Mouse (Mus musculus) E14TG2a.4 (cell line): ENCODE results near the gene Fndc7.

Experiments
- H3K27me3 ChIP-seq: 2 replicates; pipeline ENCODE4 v1.6.1; 2014; ENCODE audit warnings: low read length, control low read depth; ENCODE audit not compliant: insufficient read depth
- H3K36me3 ChIP-seq: 2 replicates; pipeline ENCODE4 v1.6.1; 2014; ENCODE audit warnings: low read length, control low read depth; ENCODE audit not compliant: insufficient read depth
- H3K4me1 ChIP-seq: replicated peaks from 2 replicates; pipeline ENCODE4 v1.6.1; 2014; ENCODE audit warnings: low read depth, low read length, control low read depth
- H3K4me3 ChIP-seq: replicated peaks from 2 replicates; pipeline ENCODE4 v1.5.1; 2014; ENCODE audit warnings: mild to moderate bottlenecking, low read length
- H3K9me3 ChIP-seq: 2 replicates; pipeline ENCODE4 v1.6.1; 2014; ENCODE audit warnings: low read length, control low read depth
- CTCF ChIP-seq: conservative IDR thresholded peaks from 2 replicates; pipeline ENCODE4 v1.5.1; 2014; ENCODE audit warnings: low read length
- NANOG ChIP-seq: IDR thresholded peaks from 2 replicates; pipeline ENCODE4 v1.6.1; 2014; ENCODE audit warnings: borderline replicate concordance, low read length, mixed read lengths
- POU5F1 ChIP-seq: IDR thresholded peaks from 2 replicates; pipeline ENCODE4 v1.6.1; 2014; ENCODE audit warnings: low read length, borderline replicate concordance

Fndc7 gene

DNA sequence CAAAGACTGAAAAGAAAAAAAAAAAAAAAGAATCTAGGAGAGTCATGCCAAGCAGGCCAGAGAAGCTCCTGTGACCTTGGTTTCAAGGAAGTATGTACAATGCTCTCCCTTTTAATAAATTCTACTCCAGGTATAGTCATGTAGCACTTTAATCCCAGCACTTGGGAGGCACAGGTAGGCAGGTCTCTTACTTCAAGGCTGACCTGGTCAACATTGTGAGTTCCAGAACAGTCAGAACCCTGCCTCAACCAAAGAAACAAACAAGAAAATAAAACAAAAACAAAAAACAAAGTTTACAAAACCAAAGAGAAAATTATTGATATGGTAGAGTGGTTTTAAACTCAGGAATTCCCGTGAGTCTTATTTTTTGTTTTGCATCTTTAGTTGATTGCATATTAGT, at the start of gene Fndc7:
Fndc7 (minus strand) TSS at position 101 of the 400 bp plus-strand sequence.
- Histone ChIP-seq H3K27me3 (no peaks in the 10 kb centered on the region), H3K36me3 (no peaks in the 10 kb centered on the region), H3K4me3 (no peak within 1 kb of the TSS), H3K4me1 (peaks cover 22% of the 10 kb centered on the region), H3K9me3 (no peaks in the 10 kb centered on the region)
- TF ChIP-seq NANOG (no peak), POU5F1 (no peak), CTCF (no peak)

DNA sequence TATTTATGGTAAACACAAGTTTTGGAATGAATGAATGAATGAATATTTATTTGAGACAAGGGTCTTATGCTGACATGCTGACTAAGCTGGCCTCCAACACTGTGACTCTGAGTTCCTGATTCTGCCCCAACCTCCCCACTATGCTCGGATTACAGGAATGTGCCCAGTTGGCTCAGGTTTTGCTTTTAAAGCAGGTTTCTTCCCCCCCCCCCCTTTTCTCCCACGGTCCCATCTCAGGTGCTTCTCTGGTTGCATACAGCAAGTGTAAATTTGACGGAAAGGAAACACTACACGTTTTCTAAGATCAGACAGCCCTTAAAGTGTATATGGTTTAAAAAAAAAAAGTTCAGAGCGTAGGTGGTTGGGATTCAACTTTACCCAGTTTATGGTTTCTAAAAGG, 49.8 kb upstream of the Fndc7 start, which contains the start of gene Henmt1:
Henmt1 (plus strand) TSS at position 301 of the 400 bp plus-strand sequence.
- Histone ChIP-seq H3K4me3 (peak within 1 kb of the TSS; percentile 73), H3K36me3 (no peaks in the 10 kb centered on the region), H3K27me3 (peaks cover 38% of the 10 kb centered on the region), H3K9me3 (peaks cover 28% of the 10 kb centered on the region), H3K4me1 (no peaks in the 10 kb centered on the region)
- TF ChIP-seq CTCF (no peak), POU5F1 (no peak), NANOG (no peak)

DNA sequence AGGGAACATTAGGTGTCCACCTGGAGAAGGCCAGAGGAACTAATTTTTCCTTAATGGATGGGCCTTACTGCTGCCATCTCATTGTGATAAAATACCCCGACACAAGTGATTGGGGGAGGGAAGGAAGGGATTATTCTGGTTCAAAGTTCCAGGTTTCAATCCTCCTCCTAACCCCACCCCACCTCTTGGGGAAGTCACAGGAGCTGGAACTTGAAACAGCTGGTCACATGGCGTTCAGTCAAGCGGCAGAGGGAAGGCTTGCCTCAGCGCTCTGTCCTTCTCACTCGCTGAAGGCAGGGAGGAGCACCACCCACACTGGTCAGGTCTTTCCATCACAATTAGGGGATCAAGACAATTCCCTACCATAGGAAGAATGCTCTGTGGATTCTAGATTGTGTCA, 48.9 kb upstream of the Fndc7 start:
- no peak for TF ChIP-seq POU5F1
- TF ChIP-seq CTCF, result no peak
- no peak for TF ChIP-seq NANOG
- peaks cover 28% of the 10 kb centered on the region for H3K9me3 ChIP-seq
- H3K4me1 ChIP-seq, result no peaks in the 10 kb centered on the region
- peaks cover 38% of the 10 kb centered on the region for H3K27me3 ChIP-seq
- no peaks in the 10 kb centered on the region for H3K36me3 ChIP-seq
- H3K4me3 ChIP-seq, result no peak overlapping the region

DNA sequence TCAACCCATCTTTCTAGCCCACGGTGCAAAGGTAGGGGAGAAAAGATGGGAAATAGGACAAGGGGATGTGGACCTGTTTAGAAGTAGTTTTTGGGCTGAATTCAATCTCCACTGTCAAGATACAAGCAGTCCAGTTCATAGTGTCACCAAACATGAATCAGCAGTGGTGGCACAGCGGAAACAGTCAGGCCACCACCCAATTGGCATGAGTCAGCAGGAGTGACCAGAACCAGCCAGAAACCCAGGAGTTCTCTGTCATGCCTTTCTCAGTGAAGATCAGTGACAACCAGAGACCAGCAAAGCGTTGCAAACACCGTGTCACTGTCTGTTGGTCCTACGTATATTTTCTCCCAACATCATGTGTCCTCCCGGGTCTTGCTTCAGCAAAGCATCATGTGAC, 43.7 kb upstream of the Fndc7 start:
- H3K27me3 ChIP-seq, result peaks cover 2% of the 10 kb centered on the region
- TF ChIP-seq POU5F1, result no peak
- TF ChIP-seq CTCF, result no peak
- H3K36me3 ChIP-seq, result no peaks in the 10 kb centered on the region
- H3K4me3 ChIP-seq, result no peak overlapping the region
- H3K9me3 ChIP-seq, result peaks cover 9% of the 10 kb centered on the region
- H3K4me1 ChIP-seq, result no peaks in the 10 kb centered on the region

DNA sequence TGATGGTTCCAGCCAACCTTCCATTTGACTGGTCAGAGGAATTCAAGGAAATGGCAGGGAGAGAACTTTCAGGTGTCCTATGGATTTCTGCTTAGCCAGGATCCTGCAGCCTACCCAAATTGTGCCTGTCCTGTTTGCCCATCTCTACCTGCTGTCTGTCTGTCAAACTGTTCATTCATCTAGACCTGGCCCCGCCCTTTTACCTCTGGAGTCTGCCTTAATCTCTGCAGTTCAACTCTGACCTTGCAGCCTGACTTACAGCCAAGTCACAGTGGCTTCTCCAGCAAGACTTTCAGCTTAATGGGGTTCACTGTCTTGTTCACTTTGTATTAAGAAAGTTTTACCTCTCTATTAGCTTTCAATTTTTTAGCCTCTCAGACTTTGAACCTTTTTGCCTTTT, 36.5 kb upstream of the Fndc7 start:
- Histone ChIP-seq H3K4me1 (peaks cover 4% of the 10 kb centered on the region), H3K36me3 (no peaks in the 10 kb centered on the region), H3K4me3 (no peak overlapping the region), H3K27me3 (no peaks in the 10 kb centered on the region; the same call in 1 of the 2 replicates), H3K9me3 (no peaks in the 10 kb centered on the region)
- TF ChIP-seq POU5F1, result no peak
- no peak for TF ChIP-seq NANOG
- no peak for TF ChIP-seq CTCF

DNA sequence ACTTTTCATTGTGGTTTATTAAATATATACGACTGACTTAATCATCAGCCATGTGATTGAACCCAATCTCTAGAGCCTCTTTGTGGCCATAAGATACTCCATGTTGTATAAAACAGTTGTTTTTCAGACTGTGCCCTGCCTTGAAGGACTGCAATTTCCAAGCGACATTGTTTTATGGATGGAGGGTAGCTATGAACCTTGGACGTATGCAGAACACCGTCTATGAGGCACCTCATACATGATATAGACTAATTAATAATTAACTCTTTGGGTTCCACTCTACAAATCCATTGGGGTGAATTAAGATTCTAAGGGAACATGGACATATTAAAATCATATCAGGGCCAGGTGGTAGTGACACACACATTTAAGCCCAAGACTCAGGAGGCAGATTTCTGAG, 35.9 kb upstream of the Fndc7 start:
- Histone ChIP-seq H3K4me1 (peaks cover 4% of the 10 kb centered on the region), H3K36me3 (no peaks in the 10 kb centered on the region), H3K9me3 (no peaks in the 10 kb centered on the region), H3K27me3 (no peaks in the 10 kb centered on the region), H3K4me3 (no peak overlapping the region)
- TF ChIP-seq NANOG (no peak), POU5F1 (no peak), CTCF (no peak)

DNA sequence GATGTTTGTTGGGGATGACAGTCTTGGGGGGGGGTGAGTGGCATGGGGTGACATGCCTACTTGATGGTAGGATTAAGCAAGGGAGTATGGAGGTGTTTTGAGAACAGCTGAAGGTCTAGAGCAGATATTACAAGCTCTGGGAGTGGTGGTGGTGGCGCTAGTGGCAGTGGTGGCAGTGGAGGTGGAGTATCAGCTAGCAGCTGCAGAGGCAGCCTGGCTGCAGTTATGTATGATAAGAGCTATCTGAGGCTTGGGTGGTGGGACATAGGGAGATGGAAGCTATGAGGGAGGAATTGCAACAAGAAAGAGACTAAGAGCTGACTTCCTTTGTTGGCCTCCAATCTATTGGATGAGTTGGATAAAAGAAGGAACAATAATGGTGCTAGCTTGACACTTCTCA, 32.0 kb upstream of the Fndc7 start:
- Histone ChIP-seq H3K4me3 (no peak overlapping the region), H3K27me3 (0 out of 2 replicates have a peak, but pooled peaks cover 2% of the 10 kb centered on the region), H3K4me1 (peaks cover 6% of the 10 kb centered on the region), H3K36me3 (no peaks in the 10 kb centered on the region), H3K9me3 (no peaks in the 10 kb centered on the region)
- TF ChIP-seq CTCF, result no peak
- no peak for TF ChIP-seq NANOG
- TF ChIP-seq POU5F1, result no peak

DNA sequence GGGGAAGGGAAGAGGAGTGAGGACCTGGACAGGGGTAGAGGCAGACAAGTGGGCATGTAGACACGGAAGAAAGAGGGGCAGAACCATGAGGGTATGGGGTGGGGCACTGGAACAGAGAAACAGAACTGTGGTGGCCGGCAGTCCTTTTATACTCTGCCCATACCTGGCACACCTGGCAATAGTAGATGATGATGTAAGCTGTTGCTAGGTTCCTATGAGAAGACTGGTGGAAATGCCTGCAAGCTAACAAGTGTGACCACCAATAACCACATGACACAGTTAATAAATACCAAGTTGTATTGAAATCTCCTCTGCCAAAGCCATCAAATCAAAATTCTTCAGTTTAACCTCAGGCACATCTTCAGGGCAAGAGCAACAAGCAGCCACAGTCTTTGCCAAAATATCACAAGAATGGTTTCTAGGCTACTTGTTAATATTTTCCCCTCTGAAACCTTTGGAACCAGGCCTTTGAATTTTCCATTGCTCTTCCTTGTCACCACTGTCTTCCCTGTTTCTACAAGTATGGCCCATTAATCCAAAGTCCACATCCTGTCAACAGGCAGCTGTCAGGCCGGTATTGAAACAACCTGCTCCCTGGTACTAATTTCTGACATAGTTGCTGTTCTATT, 30.7 kb upstream of the Fndc7 start:
- Histone ChIP-seq H3K9me3 (no peaks in the 10 kb centered on the region), H3K27me3 (0 out of 2 replicates have a peak, but pooled peaks cover 2% of the 10 kb centered on the region)
- TF ChIP-seq CTCF (no peak), POU5F1 (no peak), NANOG (no peak)

DNA sequence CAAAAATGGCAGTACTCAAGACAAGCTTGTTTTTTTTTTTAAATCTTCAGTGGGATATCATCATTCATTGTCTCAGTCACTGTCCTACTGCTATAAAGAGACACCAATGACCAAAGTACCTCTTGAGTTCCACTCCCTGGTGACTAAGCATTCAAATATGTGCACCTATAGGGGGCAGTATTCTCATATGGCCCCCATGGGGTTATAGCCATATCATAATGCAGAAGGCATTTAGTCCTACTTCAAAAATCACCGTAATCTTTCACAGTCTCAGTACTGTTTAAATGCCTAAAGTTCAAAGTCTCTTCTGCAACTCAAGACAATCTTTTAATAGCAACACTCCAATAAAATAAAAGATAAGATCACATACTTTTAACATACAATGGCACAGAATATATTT, 29.0 kb upstream of the Fndc7 start:
- no peaks in the 10 kb centered on the region for H3K36me3 ChIP-seq
- 0 out of 2 replicates have a peak, but pooled peaks cover 2% of the 10 kb centered on the region for H3K27me3 ChIP-seq
- H3K4me1 ChIP-seq, result peaks cover 11% of the 10 kb centered on the region
- H3K9me3 ChIP-seq, result no peaks in the 10 kb centered on the region
- no peak overlapping the region for H3K4me3 ChIP-seq
- TF ChIP-seq POU5F1 (no peak), CTCF (no peak; the same call in 1 of the 2 replicates), NANOG (no peak)

More for the DNA sequence above, 30.7 kb upstream of the Fndc7 start:
- H3K4me1 ChIP-seq, result 0 out of 2 replicates have a peak, but pooled peaks cover 2% of the 10 kb centered on the region
- H3K36me3 ChIP-seq, result no peaks in the 10 kb centered on the region
- no peak overlapping the region for H3K4me3 ChIP-seq
